Mouse (Mus musculus) liver, embryonic 12.5 days (tissue): Measurements from ENCODE around the gene Tprkb. TPM values are rescaled to one million over a fixed set of nuclear protein-coding genes. Genes with fewer than 3 reads are reported as not detected.

Source experiments
- polyA plus RNA-seq: library from polyadenylated mRNA; unstranded; fragments of >200 nt; fragmentation: Nextera tagmentation; extraction: Ambion mirVana; gene quantifications from 2 replicates; pipeline ENCODE4 v1.2.1, GENCODE M21; 2016

Tprkb gene
- polyA plus RNA-seq, 1 experiment from 2014 or later, result 29.6 TPM

Other genes starting within 250 kb of the Tprkb start
- not detected in 2 replicates for gene Nat8f7, start 198.7 kb upstream of the Tprkb start, polyA plus RNA-seq
- gene Nat8f3, start 146.1 kb upstream of the Tprkb start, polyA plus RNA-seq, result not detected in 2 replicates
- gene Nat8f6, start 90.9 kb upstream of the Tprkb start, polyA plus RNA-seq, result not detected in 2 replicates
- gene Nat8f5, start 90.9 kb upstream of the Tprkb start, polyA plus RNA-seq, result not detected in 2 replicates
- gene Nat8, start 79.8 kb upstream of the Tprkb start, polyA plus RNA-seq, result not detected in 2 replicates
- gene Nat8f2, start 42.7 kb upstream of the Tprkb start, polyA plus RNA-seq, result 0.04 TPM in 1 of 2 replicates, not detected in the other
- gene Nat8f4, start 7.0 kb upstream of the Tprkb start, polyA plus RNA-seq, result 0.81 and 1.2 TPM in 2 replicates
- 3.4 and 4.5 TPM in 2 replicates for gene Nat8f1, start 3.8 kb downstream of the Tprkb start, polyA plus RNA-seq
- gene Dusp11, start 49.8 kb downstream of the Tprkb start, polyA plus RNA-seq, result 37.2 and 38.0 TPM in 2 replicates
- not detected in 2 replicates for gene Figla, start 104.3 kb downstream of the Tprkb start, polyA plus RNA-seq
- gene Add2, start 116.8 kb downstream of the Tprkb start, polyA plus RNA-seq, result 96.9 and 97.2 TPM in 2 replicates